Mouse (Mus musculus): ENCODE measurements around the gene Gm49325. TPM values are rescaled to one million over a fixed set of nuclear protein-coding genes. Genes with fewer than 3 reads are reported as not detected.

Gm49325 gene
- polyA plus RNA-seq, 1 experiment: not detected

Other genes with a start within 250 kb of the Gm49325 start
- 0.76 and 0.79 TPM in 2 replicates for gene Adarb1, start 187.9 kb upstream of the Gm49325 start, polyA plus RNA-seq (2012; rRNA removed)
- 20.4 and 36.4 TPM in 2 replicates for gene Fam207a, start 90.4 kb upstream of the Gm49325 start, polyA plus RNA-seq (2012; rRNA removed)
- gene Itgb2, start 75.9 kb upstream of the Gm49325 start, polyA plus RNA-seq (2012; rRNA removed): 14.3 and 17.4 TPM in 2 replicates
- 82.9 and 176 TPM in 2 replicates for gene Pttg1ip, start 24.5 kb upstream of the Gm49325 start, polyA plus RNA-seq (2012; rRNA removed)
- gene Sumo3, start 100 bp upstream of the Gm49325 start, polyA plus RNA-seq (2012; rRNA removed): 129 and 254 TPM in 2 replicates
- 16.5 and 20.9 TPM in 2 replicates for gene Ube2g2, start 16.1 kb downstream of the Gm49325 start, polyA plus RNA-seq (2012; rRNA removed)
- 0.11 and 0.33 TPM in 2 replicates for gene Tspear, start 80.4 kb downstream of the Gm49325 start, polyA plus RNA-seq (2012; rRNA removed)
- gene Gm19402, start 84.6 kb downstream of the Gm49325 start, polyA plus RNA-seq (2012; rRNA removed): not detected in 2 replicates
- not detected in 2 replicates for gene Gm9508, start 91.0 kb downstream of the Gm49325 start, polyA plus RNA-seq (2012; rRNA removed)
- not detected in 2 replicates for gene Gm10272, start 100.4 kb downstream of the Gm49325 start, polyA plus RNA-seq (2012; rRNA removed)
- gene Gm10024, start 105.3 kb downstream of the Gm49325 start, polyA plus RNA-seq (2012; rRNA removed): not detected in 2 replicates
- gene Gm10142, start 109.6 kb downstream of the Gm49325 start, polyA plus RNA-seq (2012; rRNA removed): 0.85 TPM in 1 of 2 replicates, not detected in the other
- not detected in 2 replicates for gene Krtap12-1, start 114.4 kb downstream of the Gm49325 start, polyA plus RNA-seq (2012; rRNA removed)
- gene Gm10100, start 120.3 kb downstream of the Gm49325 start, polyA plus RNA-seq (2012; rRNA removed): not detected in 2 replicates
- gene Gm18596, start 136.4 kb downstream of the Gm49325 start, polyA plus RNA-seq (2012; rRNA removed): not detected in 2 replicates
- gene Gm9736, start 145.2 kb downstream of the Gm49325 start, polyA plus RNA-seq (2012; rRNA removed): not detected in 2 replicates
- gene Gm3233, start 153.5 kb downstream of the Gm49325 start, polyA plus RNA-seq (2012; rRNA removed): not detected in 2 replicates
- gene Gm3238, start 165.1 kb downstream of the Gm49325 start, polyA plus RNA-seq (2012; rRNA removed): not detected in 2 replicates
- not detected in 2 replicates for gene Gm7138, start 170.7 kb downstream of the Gm49325 start, polyA plus RNA-seq (2012; rRNA removed)
- not detected in 2 replicates for gene Gm3250, start 176.3 kb downstream of the Gm49325 start, polyA plus RNA-seq (2012; rRNA removed)
- gene Gm7137, start 182.0 kb downstream of the Gm49325 start, polyA plus RNA-seq (2012; rRNA removed): not detected in 2 replicates
- not detected in 2 replicates for gene Gm9639, start 188.9 kb downstream of the Gm49325 start, polyA plus RNA-seq (2012; rRNA removed)
- not detected in 2 replicates for gene Gm19668, start 192.9 kb downstream of the Gm49325 start, polyA plus RNA-seq (2012; rRNA removed)
- gene Gm9507, start 205.6 kb downstream of the Gm49325 start, polyA plus RNA-seq (2012; rRNA removed): not detected in 2 replicates
- gene Gm2696, start 208.5 kb downstream of the Gm49325 start, polyA plus RNA-seq (2012; rRNA removed): not detected in 2 replicates
- gene Krtap10-4, start 220.9 kb downstream of the Gm49325 start, polyA plus RNA-seq (2012; rRNA removed): not detected in 2 replicates
- 0.09 TPM in 1 of 2 replicates, not detected in the other for gene Krtap10-10, start 229.8 kb downstream of the Gm49325 start, polyA plus RNA-seq (2012; rRNA removed)
- gene Gm36176, start 240.6 kb downstream of the Gm49325 start, polyA plus RNA-seq (2012; rRNA removed): not detected in 2 replicates
- gene Gm10318, start 246.7 kb downstream of the Gm49325 start, polyA plus RNA-seq (2012; rRNA removed): not detected in 2 replicates

Data from small intestine, adult 2 months (tissue).